Mouse (Mus musculus) midbrain, embryonic 11.5 days (tissue): ENCODE measurements at regions not wholly inside any gene's neighbourhood (a gene's known extent, or its start where the extent isn't known, plus 50 kb on each side); places are given as distances from the start of the nearest gene placed in this dataset.

Experiments used
- ATAC-seq: fragments of 200-750 bp; cut with Nextera tagmentation; 2 replicates; pipeline ENCODE4 v1.8.0; 2017; ENCODE audit warnings: moderate TSS enrichment, moderate library complexity; ENCODE audit not compliant: low FRiP score
- DNase-seq: peaks from one replicate; pipeline ENCODE4 v3.0.0; 2015; ENCODE audit warnings: low spot score; ENCODE audit errors: missing footprints
- H3K27ac ChIP-seq: fragments of 300-500 bp; sonication (generic); 2 replicates; pipeline ENCODE4 v1.5.1; 2014; ENCODE audit warnings: low read depth, low read length
- H3K27me3 ChIP-seq: fragments of 300-500 bp; sonication (generic); 2 replicates; pipeline ENCODE4 v1.6.1; 2014; ENCODE audit warnings: mild to moderate bottlenecking, low read length, moderate library complexity, mixed read lengths; ENCODE audit not compliant: control insufficient read depth, insufficient read depth
- H3K36me3 ChIP-seq: fragments of 300-500 bp; sonication (generic); 2 replicates; pipeline ENCODE4 v1.6.1; 2014; ENCODE audit warnings: mild to moderate bottlenecking, low read length, moderate library complexity, mixed read lengths; ENCODE audit not compliant: control insufficient read depth, insufficient read depth
- H3K4me1 ChIP-seq: fragments of 300-500 bp; sonication (generic); 2 replicates; pipeline ENCODE4 v1.6.1; 2014; ENCODE audit warnings: low read length; ENCODE audit not compliant: control insufficient read depth, insufficient read depth
- H3K4me2 ChIP-seq: fragments of 300-500 bp; sonication (generic); 2 replicates; pipeline ENCODE4 v1.6.1; 2014; ENCODE audit warnings: mild to moderate bottlenecking, moderate library complexity
- H3K4me3 ChIP-seq: fragments of 300-500 bp; sonication (generic); 2 replicates; pipeline ENCODE4 v1.5.1; 2014; ENCODE audit warnings: low read depth, low read length
- H3K9ac ChIP-seq: fragments of 300-500 bp; sonication (generic); 2 replicates; pipeline ENCODE4 v1.6.1; 2014; ENCODE audit warnings: low read length
- H3K9me3 ChIP-seq: fragments of 300-500 bp; sonication (generic); 2 replicates; pipeline ENCODE4 v1.6.1; 2016; ENCODE audit warnings: low read length; ENCODE audit not compliant: control insufficient read depth
- WGBS: fragments of 180-500 bp; shearing (Covaris S2); extraction: QIAGEN DNeasy Blood & Tissue Kit; methylation state at CpG from one replicate; pipeline ENCODE4 v1.1.7; 2014; 5-methylcytosine and 5-hydroxymethylcytosine counted together

DNA sequence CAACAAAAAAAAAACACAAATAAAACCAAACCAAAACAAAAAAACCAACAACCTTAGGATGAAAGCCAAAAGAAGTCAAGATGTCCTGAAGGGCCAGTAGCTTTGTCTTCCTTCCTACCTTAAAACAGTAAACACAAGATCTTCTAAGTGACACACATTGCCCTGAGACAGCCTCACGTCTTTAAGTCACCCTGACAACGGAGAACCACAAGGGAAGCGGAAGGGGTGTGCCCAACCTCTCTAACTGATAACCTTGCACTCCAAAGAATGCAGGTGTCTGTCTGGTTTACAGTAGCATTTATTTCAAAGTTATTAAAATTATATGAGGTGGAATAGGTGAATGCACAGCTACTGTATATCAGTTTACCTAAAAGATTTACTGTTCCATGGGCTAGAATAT lies 105.7 kb upstream of the Pcgf5 start:
- H3K9me3 ChIP-seq, result no peaks in the 10 kb centered on the region
- ATAC-seq (no peak), DNase-seq (no peak)
- H3K4me2 ChIP-seq, result no peak overlapping the region
- no peaks in the 10 kb centered on the region for H3K4me1 ChIP-seq
- no peaks in the 10 kb centered on the region for H3K27me3 ChIP-seq
- no peak overlapping the region for H3K27ac ChIP-seq
- 85% methylated on average over 3 of the region's 3 CpGs for WGBS
- H3K4me3 ChIP-seq, result no peak overlapping the region
- no peak overlapping the region for H3K9ac ChIP-seq
- no peaks in the 10 kb centered on the region for H3K36me3 ChIP-seq

DNA sequence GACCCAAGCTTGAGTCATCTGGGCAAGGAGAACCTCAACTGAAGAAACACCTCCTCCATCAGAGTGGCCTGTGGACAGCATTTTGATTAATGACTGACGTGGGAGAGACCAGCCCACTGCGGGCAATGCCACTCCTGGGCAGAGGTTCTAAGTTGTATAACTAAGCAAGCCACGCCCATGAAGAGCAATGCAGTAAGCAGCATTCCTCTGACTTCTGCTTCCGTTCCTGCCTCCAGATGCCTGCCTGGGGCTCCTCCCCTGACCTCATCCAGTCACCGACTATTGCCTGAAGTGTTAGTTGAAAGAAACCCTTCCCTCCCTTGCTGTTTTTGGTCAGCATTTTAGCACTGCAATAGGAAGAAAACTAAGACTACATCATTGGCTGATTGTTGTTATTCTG lies 105.2 kb upstream of the Pcgf5 start:
- Histone ChIP-seq H3K27ac (no peak overlapping the region), H3K4me3 (no peak overlapping the region), H3K9ac (no peak overlapping the region), H3K9me3 (no peaks in the 10 kb centered on the region), H3K27me3 (no peaks in the 10 kb centered on the region), H3K4me2 (no peak overlapping the region), H3K4me1 (no peaks in the 10 kb centered on the region), H3K36me3 (no peaks in the 10 kb centered on the region)
- no peak for ATAC-seq
- WGBS, result 85% methylated on average over 5 of the region's 5 CpGs
- DNase-seq, result no peak

DNA sequence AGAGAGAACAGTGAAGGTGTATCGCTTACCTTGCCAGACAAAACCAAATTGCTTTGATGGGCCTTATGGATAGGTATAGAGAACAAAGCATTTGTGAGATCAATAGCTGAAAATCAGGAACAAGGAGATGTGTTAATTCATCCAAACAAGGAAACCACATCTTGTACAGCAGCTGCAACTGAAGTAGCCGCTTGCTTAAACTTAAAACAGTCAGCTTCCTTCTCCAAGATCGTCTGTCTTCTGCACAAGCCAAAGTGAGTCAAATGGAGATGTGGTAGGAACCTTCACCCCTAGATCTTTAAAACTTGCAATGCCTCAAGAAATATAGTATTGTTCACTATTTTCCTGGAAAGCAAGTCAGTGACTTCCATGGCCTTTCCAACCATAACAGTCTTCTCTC lies 95.6 kb upstream of the Pcgf5 start:
- DNase-seq, result no peak
- no peak overlapping the region for H3K4me2 ChIP-seq
- H3K36me3 ChIP-seq, result no peaks in the 10 kb centered on the region
- H3K9me3 ChIP-seq, result no peaks in the 10 kb centered on the region
- no peak for ATAC-seq
- no peak overlapping the region for H3K9ac ChIP-seq
- H3K4me3 ChIP-seq, result no peak overlapping the region
- 91% methylated on average over 3 of the region's 3 CpGs for WGBS
- H3K27me3 ChIP-seq, result no peaks in the 10 kb centered on the region
- H3K27ac ChIP-seq, result no peak overlapping the region
- no peaks in the 10 kb centered on the region for H3K4me1 ChIP-seq

DNA sequence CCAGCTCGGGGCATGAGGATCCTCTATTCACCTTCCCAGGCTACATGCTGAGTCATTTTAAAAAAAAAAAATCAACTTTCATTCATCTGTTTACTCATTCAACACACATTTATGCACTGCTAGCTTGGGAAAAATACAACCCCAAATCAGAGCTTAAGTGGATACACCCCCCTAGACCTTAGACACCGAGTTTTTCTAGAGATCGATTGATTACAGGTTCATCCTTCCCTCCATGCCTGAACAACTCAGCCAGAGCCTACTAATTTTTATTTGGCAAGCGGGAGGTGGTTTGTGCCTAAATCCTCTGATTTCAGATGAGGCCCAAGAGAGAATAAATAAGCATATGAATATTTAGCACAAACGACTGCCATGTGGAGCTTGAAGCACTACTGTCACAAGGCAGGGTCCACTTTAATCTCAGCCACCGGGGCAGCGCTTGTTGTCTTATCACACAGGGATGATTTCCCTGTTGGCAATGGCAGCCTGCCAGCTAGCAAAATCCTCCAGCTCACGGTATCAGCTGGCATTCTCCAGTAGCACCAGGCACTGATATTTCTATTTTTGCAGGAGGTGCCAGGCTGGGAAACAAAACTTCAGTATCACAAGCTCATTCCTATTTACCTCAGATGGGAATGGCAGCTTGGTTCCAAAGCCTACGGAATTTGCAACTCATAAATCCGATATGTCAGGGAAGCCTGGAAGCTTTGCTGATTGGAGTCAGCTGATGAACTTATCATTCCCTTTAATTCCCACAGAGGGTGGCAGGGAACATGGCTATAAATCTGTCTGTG lies 90.2 kb upstream of the Pcgf5 start:
- ATAC-seq (no peak), DNase-seq (no peak)
- H3K27me3 ChIP-seq, result no peaks in the 10 kb centered on the region
- no peak overlapping the region for H3K27ac ChIP-seq
- 86% methylated on average over 10 of the region's 10 CpGs for WGBS
- no peak overlapping the region for H3K4me3 ChIP-seq
- no peaks in the 10 kb centered on the region for H3K36me3 ChIP-seq
- H3K4me2 ChIP-seq, result no peak overlapping the region
- no peaks in the 10 kb centered on the region for H3K9me3 ChIP-seq
- H3K4me1 ChIP-seq, result no peaks in the 10 kb centered on the region
- H3K9ac ChIP-seq, result no peak overlapping the region

DNA sequence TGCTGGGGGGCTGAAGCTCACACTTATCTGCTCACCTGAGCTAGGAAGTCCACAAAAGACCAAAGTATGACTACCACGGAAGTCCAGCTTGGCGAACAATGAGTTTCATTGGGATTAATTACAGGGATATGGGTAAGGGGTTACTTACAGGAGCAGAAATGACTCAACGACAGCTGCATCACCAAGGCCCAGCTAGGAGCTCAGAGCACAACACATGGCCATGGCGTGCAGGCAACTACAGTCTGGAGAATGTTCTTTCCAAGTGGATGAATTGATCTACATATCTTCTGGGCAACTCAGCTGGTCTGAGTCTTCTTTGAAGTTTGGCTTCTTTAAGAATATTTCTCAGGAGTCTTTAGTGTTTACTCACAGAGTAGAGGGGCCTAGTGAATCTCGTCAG lies 86.3 kb upstream of the Pcgf5 start:
- H3K27ac ChIP-seq, result no peak overlapping the region
- 90% methylated on average over 5 of the region's 5 CpGs for WGBS
- no peaks in the 10 kb centered on the region for H3K27me3 ChIP-seq
- no peak for ATAC-seq
- H3K4me1 ChIP-seq, result no peaks in the 10 kb centered on the region
- no peak overlapping the region for H3K4me2 ChIP-seq
- no peak overlapping the region for H3K4me3 ChIP-seq
- no peaks in the 10 kb centered on the region for H3K9me3 ChIP-seq
- H3K9ac ChIP-seq, result no peak overlapping the region
- no peaks in the 10 kb centered on the region for H3K36me3 ChIP-seq
- DNase-seq, result no peak

DNA sequence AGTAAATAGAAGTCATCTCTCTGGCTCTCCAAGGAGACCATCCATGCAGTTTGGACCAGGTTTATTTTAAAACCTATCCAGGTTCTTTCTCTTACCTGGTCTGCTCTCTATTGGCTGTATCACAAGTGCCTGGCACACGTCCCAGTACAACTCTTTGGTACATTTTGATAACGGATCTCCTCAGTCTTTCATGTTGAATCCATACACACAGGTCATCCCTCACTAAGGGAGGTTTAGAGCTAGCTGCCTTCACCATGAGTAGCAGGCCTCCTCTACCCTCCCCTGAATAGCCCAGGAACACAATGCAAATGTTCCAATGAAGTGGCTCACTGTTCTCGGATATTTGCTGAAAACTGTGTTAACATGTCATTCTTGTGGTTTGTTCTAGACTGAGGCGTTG lies 84.2 kb upstream of the Pcgf5 start:
- Histone ChIP-seq H3K9me3 (no peaks in the 10 kb centered on the region), H3K27ac (no peak overlapping the region), H3K4me3 (no peak overlapping the region), H3K9ac (no peak overlapping the region), H3K36me3 (no peaks in the 10 kb centered on the region), H3K4me1 (no peaks in the 10 kb centered on the region), H3K4me2 (no peak overlapping the region), H3K27me3 (no peaks in the 10 kb centered on the region)
- ATAC-seq (no peak), DNase-seq (no peak)
- WGBS, result 88% methylated on average over 4 of the region's 4 CpGs

DNA sequence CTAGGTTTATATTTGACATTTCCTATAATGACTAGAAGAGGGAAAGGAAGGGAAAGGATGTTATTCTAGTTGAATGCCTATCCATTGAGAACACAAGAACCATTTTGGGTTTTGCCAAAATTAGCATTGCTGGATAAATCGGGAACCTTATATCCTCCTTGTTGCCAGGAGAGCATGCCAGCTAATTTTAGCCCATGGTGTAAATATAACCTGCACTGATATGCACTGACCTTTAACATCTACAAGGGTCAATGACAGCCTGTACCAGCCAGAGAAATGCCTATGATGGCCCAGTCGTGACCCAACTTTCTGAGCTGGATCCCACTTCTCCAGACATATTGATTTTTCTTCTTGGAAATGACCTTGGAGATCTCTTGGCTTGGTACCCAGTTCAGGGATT lies 83.7 kb upstream of the Pcgf5 start:
- WGBS, result 78% methylated on average over 2 of the region's 2 CpGs
- Histone ChIP-seq H3K4me3 (no peak overlapping the region), H3K9me3 (no peaks in the 10 kb centered on the region), H3K4me2 (no peak overlapping the region), H3K27me3 (no peaks in the 10 kb centered on the region), H3K9ac (no peak overlapping the region), H3K4me1 (no peaks in the 10 kb centered on the region), H3K27ac (no peak overlapping the region), H3K36me3 (no peaks in the 10 kb centered on the region)
- DNase-seq (no peak), ATAC-seq (no peak)

DNA sequence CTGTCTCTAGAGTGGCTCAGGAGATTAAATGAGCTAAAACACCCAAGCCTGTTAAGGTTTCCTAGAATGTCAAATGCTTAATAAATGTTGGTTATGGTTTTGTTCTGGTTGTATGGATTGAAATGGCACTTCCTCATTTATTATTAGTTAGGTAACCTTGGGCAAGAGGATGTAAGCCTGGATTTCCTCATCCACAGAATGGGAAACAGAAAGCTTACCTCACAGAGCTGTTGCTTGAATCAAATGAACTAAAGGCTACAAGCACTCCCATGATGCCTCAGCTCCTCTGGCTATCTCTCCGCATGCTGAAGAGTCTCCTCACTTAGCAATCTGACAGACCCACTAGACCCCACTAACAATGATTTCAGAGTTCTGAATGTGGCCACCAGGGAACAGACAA lies 82.8 kb upstream of the Pcgf5 start:
- H3K27me3 ChIP-seq, result no peaks in the 10 kb centered on the region
- DNase-seq (no peak), ATAC-seq (no peak)
- H3K4me1 ChIP-seq, result no peaks in the 10 kb centered on the region
- H3K36me3 ChIP-seq, result no peaks in the 10 kb centered on the region
- H3K9ac ChIP-seq, result no peak overlapping the region
- H3K4me3 ChIP-seq, result no peak overlapping the region
- no peak overlapping the region for H3K27ac ChIP-seq
- H3K9me3 ChIP-seq, result no peaks in the 10 kb centered on the region
- WGBS, result 95% methylated on average over 1 of the region's 1 CpGs
- no peak overlapping the region for H3K4me2 ChIP-seq

DNA sequence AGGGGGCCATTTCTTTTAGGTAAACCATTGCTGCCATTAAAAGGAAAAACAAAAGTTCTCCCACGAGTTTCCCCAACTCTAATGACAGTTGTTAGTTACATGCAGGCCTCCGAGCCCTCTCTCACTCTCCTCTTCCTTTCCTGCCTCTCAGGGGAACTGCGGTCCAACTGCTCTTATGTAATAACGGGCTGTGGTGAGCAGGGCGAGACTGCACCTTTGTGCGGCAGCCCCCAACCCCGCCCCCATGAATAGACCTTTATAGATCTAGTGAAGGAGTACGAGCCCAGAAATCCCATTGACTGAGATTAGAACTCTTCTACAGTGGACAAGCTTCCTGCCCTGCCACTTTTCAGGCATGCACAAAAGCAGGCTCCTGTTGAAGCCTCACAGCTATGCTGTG lies 81.8 kb upstream of the Pcgf5 start:
- Histone ChIP-seq H3K4me2 (no peak overlapping the region), H3K9me3 (no peaks in the 10 kb centered on the region), H3K27me3 (no peaks in the 10 kb centered on the region), H3K27ac (no peak overlapping the region), H3K4me1 (no peaks in the 10 kb centered on the region), H3K9ac (no peak overlapping the region), H3K36me3 (no peaks in the 10 kb centered on the region), H3K4me3 (no peak overlapping the region)
- 59% methylated on average over 8 of the region's 8 CpGs for WGBS
- ATAC-seq (no peak), DNase-seq (no peak)
